Mouse (Mus musculus): ENCODE measurements around the gene C030005K15Rik. TPM values are rescaled to one million over a fixed set of nuclear protein-coding genes. Genes with fewer than 3 reads are reported as not detected.

The C030005K15Rik gene
- total RNA-seq, 1 experiment from 2014 or later: not detected

Other genes with a start within 250 kb of the C030005K15Rik start
- gene Dcn, start 247.1 kb downstream of the C030005K15Rik start, total RNA-seq (2017): 0.23 TPM in 1 of 2 replicates, not detected in the other
- not detected in 2 replicates for gene Lum, start 161.6 kb downstream of the C030005K15Rik start, total RNA-seq (2017)
- not detected in 2 replicates for gene Kera, start 119.9 kb downstream of the C030005K15Rik start, total RNA-seq (2017)
- gene Epyc, start 82.7 kb downstream of the C030005K15Rik start, total RNA-seq (2017): not detected in 2 replicates
- gene Ccer1, start 33.7 kb downstream of the C030005K15Rik start, total RNA-seq (2017): not detected in 2 replicates

Data from neutrophil, adult 5-6 weeks (primary cell).